Mouse (Mus musculus) ES-E14 (cell line): ENCODE results near the gene Tbpl2.

Experiments used
- CHD2 ChIP-seq: IDR thresholded peaks from 2 replicates; pipeline ENCODE4 v1.6.1; 2014; ENCODE audit warnings: mild to moderate bottlenecking, low read depth, low read length, inconsistent platforms
- MAFK ChIP-seq: IDR thresholded peaks from 2 replicates; pipeline ENCODE4 v1.6.1; 2014; ENCODE audit warnings: mild to moderate bottlenecking, low read depth, low read length, inconsistent platforms; ENCODE audit not compliant: insufficient read depth
- ZC3H11A ChIP-seq: IDR thresholded peaks from 2 replicates; pipeline ENCODE4 v1.6.1; 2012; ENCODE audit warnings: low read depth, mild to moderate bottlenecking, inconsistent platforms, low read length, borderline replicate concordance
- ZNF384 ChIP-seq: IDR thresholded peaks from 2 replicates; pipeline ENCODE4 v1.6.1; 2012; ENCODE audit warnings: low read depth, low read length, inconsistent platforms

DNA sequence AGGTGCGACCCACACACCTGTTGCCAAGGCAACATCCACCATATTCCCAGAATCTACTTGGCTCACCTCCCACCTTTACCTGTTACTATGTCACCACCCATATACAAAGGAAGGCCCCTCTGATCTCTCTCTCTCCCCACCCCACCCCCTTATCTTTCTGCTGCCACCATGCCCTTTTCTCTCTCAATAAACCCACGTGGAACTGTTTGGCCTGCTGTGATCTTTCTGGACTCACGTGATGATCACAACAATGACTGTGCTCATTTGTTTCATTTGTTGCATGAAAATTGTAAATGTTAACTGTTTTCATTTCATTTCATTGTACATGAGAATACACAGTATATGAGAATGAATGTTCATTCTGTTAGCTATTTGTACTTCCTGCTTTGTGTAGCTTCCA is 45.9 kb downstream of the Tbpl2 start:
- no peak for TF ChIP-seq ZNF384
- no peak for TF ChIP-seq MAFK
- TF ChIP-seq CHD2: no peak
- TF ChIP-seq ZC3H11A: no peak
